Mouse (Mus musculus) MEL (cell line): ENCODE measurements around the gene Alg9. TPM values are rescaled to one million over a fixed set of nuclear protein-coding genes. Genes with fewer than 3 reads are reported as not detected.

Experiments used
- DNase-seq: peaks from one replicate; pipeline ENCODE4 v3.0.0; 2011; ENCODE audit warnings: low read depth, low spot score
- H3K27ac ChIP-seq: 2 replicates; pipeline ENCODE4 v1.5.1; 2012; ENCODE audit warnings: low read depth, mild to moderate bottlenecking, control low read depth, low read length, moderate library complexity; ENCODE audit not compliant: control insufficient read depth
- H3K27me3 ChIP-seq, 2 experiments: fragments of 150-350 bp in 1 of 2; sonication (generic) in 1 of 2; 2 replicates each; pipeline ENCODE4 v1.6.1; 2012; ENCODE audit warnings: low read length in 2 of 2, mild to moderate bottlenecking in 2 of 2, improper control_type of control experiment in 1 of 2, moderate library complexity in 1 of 2; ENCODE audit not compliant: insufficient read depth in 2 of 2, control insufficient read depth in 1 of 2
- H3K36me3 ChIP-seq, 2 experiments: 2 replicates each; pipeline ENCODE4 v1.6.1; 2012 to 2014; ENCODE audit warnings: low read length in 2 of 2, improper control_type of control experiment in 1 of 2, inconsistent platforms in 1 of 2, mild to moderate bottlenecking in 1 of 2; ENCODE audit not compliant: insufficient read depth in 2 of 2, control insufficient read depth in 1 of 2
- H3K4me1 ChIP-seq, 2 experiments: fragments of 150-350 bp in 1 of 2; sonication (generic) in 1 of 2; 2 replicates each; pipeline ENCODE4 v1.6.1; 2012; ENCODE audit warnings: low read length in 2 of 2, improper control_type of control experiment in 1 of 2, mild to moderate bottlenecking in 1 of 2; ENCODE audit not compliant: insufficient read depth in 2 of 2, control insufficient read depth in 1 of 2
- H3K4me3 ChIP-seq, 2 experiments: fragments of 150-350 bp in 1 of 2; sonication (generic) in 1 of 2; 2 replicates each; pipeline ENCODE4 v1.5.1; 2012; ENCODE audit warnings: low read depth in 2 of 2, low read length in 2 of 2, mild to moderate bottlenecking in 2 of 2, moderate library complexity in 2 of 2, control low read depth in 1 of 2, improper control_type of control experiment in 1 of 2; ENCODE audit not compliant: control insufficient read depth in 1 of 2, insufficient read depth in 1 of 2
- H3K79me2 ChIP-seq: 2 replicates; pipeline ENCODE4 v1.6.1; 2012; ENCODE audit warnings: mild to moderate bottlenecking, low read length, moderate library complexity; ENCODE audit not compliant: control insufficient read depth, poor library complexity, insufficient read depth
- H3K9ac ChIP-seq: 2 replicates; pipeline ENCODE4 v1.6.1; 2012; ENCODE audit warnings: low read depth, mild to moderate bottlenecking, control low read depth, low read length, moderate library complexity; ENCODE audit not compliant: control insufficient read depth, poor library complexity, severe bottlenecking
- H3K9me3 ChIP-seq: fragments of 150-350 bp; sonication (generic); replicated peaks from 2 replicates; pipeline ENCODE4 v1.6.1; 2012; ENCODE audit warnings: mild to moderate bottlenecking, low read length, improper control_type of control experiment, moderate library complexity; ENCODE audit not compliant: insufficient read depth
- BHLHE40 ChIP-seq: IDR thresholded peaks from 2 replicates; pipeline ENCODE4 v1.6.1; 2012; ENCODE audit warnings: low read depth, mild to moderate bottlenecking, inconsistent platforms, low read length, improper control_type of control experiment, borderline replicate concordance
- CHD1 ChIP-seq: IDR thresholded peaks from 2 replicates; pipeline ENCODE4 v1.6.1; 2012; ENCODE audit warnings: low read depth, mild to moderate bottlenecking, inconsistent platforms, low read length, improper control_type of control experiment
- CHD2 ChIP-seq: IDR thresholded peaks from 2 replicates; pipeline ENCODE4 v1.6.1; 2011; ENCODE audit warnings: low read length, improper control_type of control experiment
- CTCF ChIP-seq, 3 experiments: IDR thresholded peaks in 2 of 3; conservative IDR thresholded peaks in 1 of 3; 2 replicates each; pipeline ENCODE4 v1.5.1; 2011 to 2012; ENCODE audit warnings: low read length in 3 of 3, low read depth in 2 of 3, mild to moderate bottlenecking in 2 of 3, improper control_type of control experiment in 1 of 3, inconsistent platforms in 1 of 3, mixed read lengths in 1 of 3, moderate library complexity in 1 of 3; ENCODE audit not compliant: control insufficient read depth in 1 of 3, insufficient read depth in 1 of 3, poor library complexity in 1 of 3, severe bottlenecking in 1 of 3
- ELF1 ChIP-seq: IDR thresholded peaks from 2 replicates; pipeline ENCODE4 v1.6.1; 2014; ENCODE audit warnings: low read depth, mild to moderate bottlenecking, inconsistent platforms, low read length, improper control_type of control experiment, moderate library complexity
- EP300 ChIP-seq, 2 experiments: IDR thresholded peaks; 2 replicates each; pipeline ENCODE4 v1.6.1; 2011; ENCODE audit warnings: improper control_type of control experiment in 2 of 2, low read length in 2 of 2, low read depth in 1 of 2, mild to moderate bottlenecking in 1 of 2
- ETS1 ChIP-seq: IDR thresholded peaks from 2 replicates; pipeline ENCODE4 v1.6.1; 2012; ENCODE audit warnings: low read depth, mild to moderate bottlenecking, inconsistent platforms, low read length, improper control_type of control experiment, moderate library complexity
- GABPA ChIP-seq: IDR thresholded peaks from 2 replicates; pipeline ENCODE4 v1.6.1; 2012; ENCODE audit warnings: low read depth, mild to moderate bottlenecking, inconsistent platforms, low read length, improper control_type of control experiment, moderate library complexity
- GATA1 ChIP-seq: IDR thresholded peaks from 2 replicates; pipeline ENCODE4 v1.6.1; 2011; ENCODE audit warnings: low read depth, low read length, improper control_type of control experiment
- HCFC1 ChIP-seq: IDR thresholded peaks from 2 replicates; pipeline ENCODE4 v1.6.1; 2012; ENCODE audit warnings: low read depth, mild to moderate bottlenecking, inconsistent platforms, low read length, improper control_type of control experiment, moderate library complexity
- JUND ChIP-seq: IDR thresholded peaks from 2 replicates; pipeline ENCODE4 v1.6.1; 2011; ENCODE audit warnings: low read depth, mild to moderate bottlenecking, improper control_type of control experiment, low read length
- KAT2A ChIP-seq: conservative IDR thresholded peaks from 2 replicates; pipeline ENCODE4 v1.6.1; 2012; ENCODE audit warnings: low read depth, low read length, improper control_type of control experiment, inconsistent platforms
- MAFK ChIP-seq: IDR thresholded peaks from 2 replicates; pipeline ENCODE4 v1.6.1; 2011; ENCODE audit warnings: low read depth, mild to moderate bottlenecking, low read length, improper control_type of control experiment, borderline replicate concordance
- MAX ChIP-seq: IDR thresholded peaks from 2 replicates; pipeline ENCODE4 v1.6.1; 2011; ENCODE audit warnings: low read length, improper control_type of control experiment
- MAZ ChIP-seq: IDR thresholded peaks from 2 replicates; pipeline ENCODE4 v1.6.1; 2012; ENCODE audit warnings: low read depth, mild to moderate bottlenecking, inconsistent platforms, low read length, improper control_type of control experiment
- MEF2A ChIP-seq: IDR thresholded peaks from 2 replicates; pipeline ENCODE4 v1.6.1; 2014; ENCODE audit warnings: low read depth, mild to moderate bottlenecking, inconsistent platforms, low read length, improper control_type of control experiment; ENCODE audit not compliant: poor library complexity, insufficient replicate concordance, severe bottlenecking; ENCODE audit errors: extremely low read depth
- MXI1 ChIP-seq: IDR thresholded peaks from 2 replicates; pipeline ENCODE4 v1.6.1; 2011; ENCODE audit warnings: mild to moderate bottlenecking, low read depth, low read length, improper control_type of control experiment
- MYB ChIP-seq: IDR thresholded peaks from 2 replicates; pipeline ENCODE4 v1.6.1; 2011; ENCODE audit warnings: mild to moderate bottlenecking, low read depth, low read length, improper control_type of control experiment
- MYC ChIP-seq: IDR thresholded peaks from 2 replicates; pipeline ENCODE4 v1.6.1; 2011; ENCODE audit warnings: low read depth, mild to moderate bottlenecking, low read length, improper control_type of control experiment, moderate library complexity
- NELFE ChIP-seq: IDR thresholded peaks from 2 replicates; pipeline ENCODE4 v1.6.1; 2011; ENCODE audit warnings: low read depth, low read length, improper control_type of control experiment
- NRF1 ChIP-seq: IDR thresholded peaks from 2 replicates; pipeline ENCODE4 v1.6.1; 2014; ENCODE audit warnings: low read depth, mild to moderate bottlenecking, inconsistent platforms, low read length, improper control_type of control experiment, moderate library complexity; ENCODE audit not compliant: poor library complexity, insufficient read depth, severe bottlenecking
- POLR2AphosphoS2 ChIP-seq: IDR thresholded peaks from 2 replicates; pipeline ENCODE4 v1.6.1; 2011; ENCODE audit warnings: low read length, improper control_type of control experiment
- POLR2AphosphoS5 ChIP-seq: IDR thresholded peaks from 2 replicates; pipeline ENCODE4 v1.6.1; 2012; ENCODE audit warnings: low read depth, borderline replicate concordance, mild to moderate bottlenecking, inconsistent platforms, low read length, moderate library complexity, mixed read lengths
- RAD21 ChIP-seq: IDR thresholded peaks from 2 replicates; pipeline ENCODE4 v1.6.1; 2011; ENCODE audit warnings: mild to moderate bottlenecking, low read depth, low read length, improper control_type of control experiment
- SIN3A ChIP-seq: IDR thresholded peaks from 2 replicates; pipeline ENCODE4 v1.6.1; 2012; ENCODE audit warnings: low read length, improper control_type of control experiment, inconsistent platforms
- SMC3 ChIP-seq: IDR thresholded peaks from 2 replicates; pipeline ENCODE4 v1.6.1; 2011; ENCODE audit warnings: low read depth, low read length, improper control_type of control experiment
- TBP ChIP-seq: IDR thresholded peaks from 2 replicates; pipeline ENCODE4 v1.8.0; 2011; ENCODE audit warnings: low read depth, low read length, improper control_type of control experiment
- TCF12 ChIP-seq: IDR thresholded peaks from 2 replicates; pipeline ENCODE4 v1.6.1; 2014; ENCODE audit warnings: low read depth, mild to moderate bottlenecking, inconsistent platforms, low read length, improper control_type of control experiment, moderate library complexity
- UBTF ChIP-seq: IDR thresholded peaks from 2 replicates; pipeline ENCODE4 v1.6.1; 2012; ENCODE audit warnings: low read depth, mild to moderate bottlenecking, inconsistent platforms, low read length, improper control_type of control experiment, moderate library complexity, borderline replicate concordance; ENCODE audit not compliant: insufficient read depth
- USF1 ChIP-seq: IDR thresholded peaks from 2 replicates; pipeline ENCODE4 v1.6.1; 2014; ENCODE audit warnings: low read depth, mild to moderate bottlenecking, inconsistent platforms, low read length, improper control_type of control experiment, moderate library complexity
- ZC3H11A ChIP-seq: IDR thresholded peaks from 2 replicates; pipeline ENCODE4 v1.6.1; 2012; ENCODE audit warnings: low read depth, mild to moderate bottlenecking, inconsistent platforms, low read length, improper control_type of control experiment
- ZKSCAN1 ChIP-seq: IDR thresholded peaks from 2 replicates; pipeline ENCODE4 v1.6.1; 2012; ENCODE audit warnings: low read depth, mild to moderate bottlenecking, inconsistent platforms, low read length, improper control_type of control experiment, moderate library complexity
- ZMIZ1 ChIP-seq: IDR thresholded peaks from 2 replicates; pipeline ENCODE4 v1.6.1; 2012; ENCODE audit warnings: low read depth, mild to moderate bottlenecking, inconsistent platforms, low read length, improper control_type of control experiment, moderate library complexity
- ZNF384 ChIP-seq: IDR thresholded peaks from 2 replicates; pipeline ENCODE4 v1.6.1; 2012; ENCODE audit warnings: low read depth, mild to moderate bottlenecking, inconsistent platforms, low read length, improper control_type of control experiment
- polyA plus RNA-seq, 2 experiments: library from polyadenylated mRNA; stranded (reverse) in 1 of 2; unstranded in 1 of 2; fragments of >175 nt in 1 of 2; fragments of >200 nt in 1 of 2; gene quantifications; 2 replicates each; pipeline versions ENCODE4 v1.2.1 to v1.2.4; 2012; ENCODE audit warnings: low replicate concordance in 2 of 2, low read depth in 1 of 2; ENCODE audit not compliant: insufficient read length in 2 of 2, insufficient read depth in 1 of 2, missing spikeins in 1 of 2
- total RNA-seq: library from RNA; depleted of rRNA; stranded (reverse); fragments of 300-350 nt; gene quantifications from 2 replicates; pipeline ENCODE4 v1.2.3, GENCODE M21; 2012

Gene Alg9
- total and polyA plus RNA-seq, 3 experiments: 23.3 to 46.7 TPM; not detected in 1

DNA sequence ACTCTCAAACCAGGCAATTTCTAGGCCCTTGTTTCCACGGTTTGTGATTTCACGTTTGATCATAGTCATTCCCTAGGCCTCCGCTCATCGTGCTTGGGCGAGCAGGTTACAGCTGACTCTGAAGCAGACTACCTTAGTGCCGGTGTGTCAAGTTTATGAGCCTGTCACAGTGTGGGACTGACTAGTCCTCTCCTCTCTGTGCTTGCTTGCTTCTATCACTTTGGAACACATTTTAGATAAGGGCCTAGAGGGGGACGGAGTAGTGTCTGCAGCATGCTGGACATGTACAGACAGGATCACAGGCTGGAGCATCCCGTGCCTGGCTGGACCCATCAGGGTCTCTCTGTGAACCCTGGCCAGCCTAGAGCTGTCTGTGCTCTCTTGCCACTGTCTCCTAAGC lies 79.6 kb downstream of the Alg9 start (continued):
- TF ChIP-seq ETS1: no peak

- Histone ChIP-seq H3K27me3 (no peaks in the 10 kb centered on the region), H3K9ac (peak overlapping the region; percentile 96), H3K27ac (peak overlapping the region; percentile 98), H3K9me3 (no peaks in the 10 kb centered on the region), H3K4me3 (peak overlapping the region; percentile 39 to 89), H3K79me2 (peaks cover 26% of the 10 kb centered on the region), H3K36me3 (peaks cover 0 to 23% of the 10 kb centered on the region in 2 experiments; a peak in 3 of 4 replicates), H3K4me1 (peaks cover 10 to 28% of the 10 kb centered on the region in 2 experiments; a peak in 3 of 4 replicates)
- DNase-seq: peak; percentile 84
- TF ChIP-seq MAZ (0 out of 2 replicates have a peak, but pooled peaks have one; percentile 62), BHLHE40 (no peak), NRF1 (no peak), TBP (peak; percentile 58; the same call in 1 of the 2 replicates), USF1 (no peak), ZMIZ1 (no peak), SMC3 (no peak), GABPA (no peak), ETS1 (peak; percentile 40; the same call in 1 of the 2 replicates), GATA1 (peak; percentile 80), ZKSCAN1 (no peak), NELFE (0 out of 2 replicates have a peak, but pooled peaks have one; percentile 36), POLR2AphosphoS5 (no peak; the same call in 1 of the 2 replicates), CHD2 (no peak), MXI1 (peak; percentile 71; the same call in 1 of the 2 replicates), EP300 (IDR thresholded peaks at IDR 0.05; ENCODE audit: low read depth in 1 of 2, low read length in 2 of 2) (peak; percentile 70 to 84), HCFC1 (0 out of 2 replicates have a peak, but pooled peaks have one; percentile 31), POLR2AphosphoS2 (no peak), JUND (no peak), MEF2A (no peak), UBTF (no peak), ZC3H11A (no peak), ELF1 (no peak), MYB (peak; percentile 66), MAX (no peak), KAT2A (no peak), RAD21 (no peak), MAFK (no peak), ZNF384 (peak; percentile 78), SIN3A (peak; percentile 71), MYC (peak; percentile 56), TCF12 (peak; percentile 50; the same call in 1 of the 2 replicates), CTCF (IDR thresholded peaks at IDR 0.05 in 2 of 3, conservative IDR thresholded peaks at IDR 0.05 in 1 of 3; ENCODE audit: control insufficient read depth in 1 of 3, insufficient read depth in 1 of 3, low read depth in 2 of 3, low read length in 3 of 3, poor library complexity in 1 of 3, severe bottlenecking in 1 of 3) (no peak), CHD1 (no peak)
Observed at GRCm38 (mm10) chr9:50855133-50855766, 80.4 kb downstream of the Alg9 start.
